24 mouse cellular contexts compared by ENCODE assay signal in genomic region chr17:80824261-80824660, GRCm38 (mm10).
DNase-seq lines count a peak whose midpoint lies in the region; ATAC-seq and TF ChIP-seq lines count a peak whose summit lies in the region.
"Had no signal": no experiment of that assay in that cellular context is flagged by ENCODE, and none has a peak within 500 bp of the region (broad histone marks: within the 10 kb centered on the region; RNA-seq: fewer than 3 reads in every experiment).

No protein-coding gene starts in this region.

- no peak overlapping the region for H3K4me3 ChIP-seq in kidney, embryonic 15.5 days (replicated peaks)
- H3K4me3 ChIP-seq in kidney, embryonic 16.5 days (ENCODE audit: low read length), result no peak overlapping the region
- no peak overlapping the region for H3K4me3 ChIP-seq in lung, embryonic 14.5 days (ENCODE audit: low read depth, low read length)
- no peak overlapping the region for H3K4me3 ChIP-seq in midbrain, embryonic 13.5 days (replicated peaks)
- H3K4me3 ChIP-seq: embryonic facial prominence, embryonic 10.5 days; embryonic facial prominence, embryonic 13.5 days; erythroblast, embryonic 14.5 days; forebrain, embryonic 12.5 days; forebrain, embryonic 15.5 days; heart, embryonic 13.5 days; hindbrain, embryonic 10.5 days; hindbrain, embryonic 13.5 days had no signal

- 69% methylated on average over 2 of the region's 2 CpGs for WGBS in kidney, embryonic 15.5 days
- WGBS in kidney, embryonic 16.5 days, result 60% methylated on average over 2 of the region's 2 CpGs
- WGBS in lung, embryonic 14.5 days, result 76% methylated on average over 2 of the region's 2 CpGs
- 84% methylated on average over 2 of the region's 2 CpGs for WGBS in midbrain, embryonic 13.5 days

- peak overlapping the region; percentile 93 for H3K27ac ChIP-seq in kidney, embryonic 15.5 days
- H3K27ac ChIP-seq in kidney, embryonic 16.5 days (ENCODE audit: low read length), result no peak overlapping the region; the same call in 1 of the 2 replicates
- peak overlapping the region; percentile 96 for H3K27ac ChIP-seq in lung, embryonic 14.5 days (ENCODE audit: low read depth)
- no peak overlapping the region for H3K27ac ChIP-seq in midbrain, embryonic 13.5 days
- H3K27ac ChIP-seq: forebrain, embryonic 12.5 days; forebrain, embryonic 15.5 days; hindbrain, embryonic 10.5 days; hindbrain, embryonic 13.5 days had no signal

- no peak for ATAC-seq in kidney, embryonic 15.5 days (replicated peaks; ENCODE audit: low FRiP score)
- ATAC-seq in kidney, embryonic 16.5 days (ENCODE audit: low FRiP score, low TSS enrichment), result no peak
- ATAC-seq in lung, embryonic 14.5 days (ENCODE audit: insufficient read depth), result no peak
- ATAC-seq in common myeloid progenitor, adult 5-6 weeks (replicated peaks; ENCODE audit: low read depth, poor library complexity, severe bottlenecking), result peak; percentile 77
- ATAC-seq in granulocyte monocyte progenitor cell, adult 5-6 weeks (replicated peaks; ENCODE audit: poor library complexity, severe bottlenecking), result peak; percentile 72
- ATAC-seq in midbrain, embryonic 13.5 days, result no peak
- ATAC-seq: CD4-positive, CD25-positive, alpha-beta regulatory T cell, adult 4 months; forebrain, embryonic 15.5 days; hindbrain, embryonic 16.5 days had no signal

- H3K27me3 ChIP-seq in kidney, embryonic 15.5 days, result no peaks in the 10 kb centered on the region
- H3K27me3 ChIP-seq in kidney, embryonic 16.5 days (ENCODE audit: insufficient read depth, low read length), result no peaks in the 10 kb centered on the region
- H3K27me3 ChIP-seq in lung, embryonic 14.5 days (ENCODE audit: insufficient read depth, low read length), result no peaks in the 10 kb centered on the region
- H3K27me3 ChIP-seq in midbrain, embryonic 13.5 days, result no peaks in the 10 kb centered on the region
- H3K27me3 ChIP-seq: embryonic facial prominence, embryonic 13.5 days; forebrain, embryonic 12.5 days; forebrain, embryonic 15.5 days; heart, embryonic 13.5 days; hindbrain, embryonic 13.5 days had no signal

- H3K9me3 ChIP-seq in kidney, embryonic 15.5 days (replicated peaks), result no peaks in the 10 kb centered on the region
- H3K9me3 ChIP-seq in kidney, embryonic 16.5 days (ENCODE audit: low read length), result no peaks in the 10 kb centered on the region
- H3K9me3 ChIP-seq in lung, embryonic 14.5 days (ENCODE audit: low read depth, low read length), result no peaks in the 10 kb centered on the region
- no peaks in the 10 kb centered on the region for H3K9me3 ChIP-seq in midbrain, embryonic 13.5 days
- H3K9me3 ChIP-seq: embryonic facial prominence, embryonic 10.5 days; embryonic facial prominence, embryonic 13.5 days; forebrain, embryonic 12.5 days; forebrain, embryonic 15.5 days; heart, embryonic 13.5 days; hindbrain, embryonic 10.5 days; hindbrain, embryonic 13.5 days had no signal

- H3K36me3 ChIP-seq in kidney, embryonic 15.5 days, result no peaks in the 10 kb centered on the region
- H3K36me3 ChIP-seq in kidney, embryonic 16.5 days (ENCODE audit: insufficient read depth, low read length), result no peaks in the 10 kb centered on the region
- H3K36me3 ChIP-seq in lung, embryonic 14.5 days (ENCODE audit: insufficient read depth), result no peaks in the 10 kb centered on the region
- H3K36me3 ChIP-seq in midbrain, embryonic 13.5 days, result no peaks in the 10 kb centered on the region
- H3K36me3 ChIP-seq: embryonic facial prominence, embryonic 10.5 days; embryonic facial prominence, embryonic 13.5 days; forebrain, embryonic 12.5 days; forebrain, embryonic 15.5 days; heart, embryonic 13.5 days; hindbrain, embryonic 10.5 days; hindbrain, embryonic 13.5 days had no signal

- no peak overlapping the region for H3K4me2 ChIP-seq in kidney, embryonic 15.5 days
- no peak overlapping the region for H3K4me2 ChIP-seq in kidney, embryonic 16.5 days (replicated peaks; ENCODE audit: low read depth, low read length)
- no peak overlapping the region for H3K4me2 ChIP-seq in lung, embryonic 14.5 days
- no peak overlapping the region for H3K4me2 ChIP-seq in midbrain, embryonic 13.5 days (replicated peaks)
- H3K4me2 ChIP-seq: embryonic facial prominence, embryonic 13.5 days; forebrain, embryonic 12.5 days; forebrain, embryonic 15.5 days; heart, embryonic 13.5 days; hindbrain, embryonic 13.5 days had no signal

- H3K4me1 ChIP-seq in kidney, embryonic 15.5 days, result peaks cover 31% of the 10 kb centered on the region
- peaks cover 25% of the 10 kb centered on the region for H3K4me1 ChIP-seq in kidney, embryonic 16.5 days (ENCODE audit: insufficient read depth, low read length)
- H3K4me1 ChIP-seq in lung, embryonic 14.5 days (ENCODE audit: insufficient read depth), result peaks cover 23% of the 10 kb centered on the region
- 0 out of 2 replicates have a peak, but pooled peaks cover 4% of the 10 kb centered on the region for H3K4me1 ChIP-seq in midbrain, embryonic 13.5 days (replicated peaks)
- H3K4me1 ChIP-seq: forebrain, embryonic 12.5 days had no signal

- no peak for TF ChIP-seq CTCF in lung, embryonic 14.5 days (IDR thresholded peaks at IDR 0.05; ENCODE audit: low read depth)

- H3K9ac ChIP-seq in kidney, embryonic 15.5 days, result no peak overlapping the region
- H3K9ac ChIP-seq in kidney, embryonic 16.5 days (replicated peaks; ENCODE audit: low read length), result no peak overlapping the region
- no peak overlapping the region for H3K9ac ChIP-seq in lung, embryonic 14.5 days
- no peak overlapping the region for H3K9ac ChIP-seq in midbrain, embryonic 13.5 days (replicated peaks)
- H3K9ac ChIP-seq: embryonic facial prominence, embryonic 13.5 days; forebrain, embryonic 12.5 days; forebrain, embryonic 15.5 days; heart, embryonic 13.5 days; hindbrain, embryonic 13.5 days had no signal

- no peak for DNase-seq in lung, embryonic 14.5 days
- no peak for DNase-seq in lung, postnatal 10 days
- DNase-seq in adrenal gland, postnatal 10 days, result no peak
- DNase-seq: cerebellum, adult 18-20 months; cerebellum, adult 9-10 months; cerebellum, postnatal 14 days; embryo, embryonic 11 days; gastrocnemius, postnatal 25 days; heart, postnatal 14 days had no signal

Comparison
In these comparisons a context has a peak if more than half of its experiments do, and no peak if none do; other contexts are left out.
1. H3K27ac ChIP-seq: peak in kidney, embryonic 15.5 days (single experiment) and lung, embryonic 14.5 days (single experiment); none in kidney, embryonic 16.5 days (single experiment) and midbrain, embryonic 13.5 days (single experiment).
2. ATAC-seq: peak in common myeloid progenitor, adult 5-6 weeks (single experiment) and granulocyte monocyte progenitor cell, adult 5-6 weeks (single experiment); none in kidney, embryonic 15.5 days (single experiment), kidney, embryonic 16.5 days (single experiment), lung, embryonic 14.5 days (single experiment) and midbrain, embryonic 13.5 days (single experiment).